Mouse (Mus musculus) limb, embryonic 14.5 days (tissue): Measurements from ENCODE around the gene Tsc1. TPM values are rescaled to one million over a fixed set of nuclear protein-coding genes. Genes with fewer than 3 reads are reported as not detected.

Experiments
- ATAC-seq: fragments of 200-750 bp; cut with Nextera tagmentation; 2 replicates; pipeline ENCODE4 v1.8.0; 2017; ENCODE audit warnings: low read depth, moderate number of reproducible peaks, moderate TSS enrichment; ENCODE audit not compliant: low FRiP score
- DNase-seq: peaks from one replicate; pipeline ENCODE4 v3.0.0-alpha.2; 2015; ENCODE audit warnings: low spot score
- H3K27ac ChIP-seq: fragments of 300-500 bp; sonication (generic); replicated peaks from 2 replicates; pipeline ENCODE4 v1.5.1; 2014; ENCODE audit warnings: low read depth, mild to moderate bottlenecking, low read length, moderate library complexity, mixed read lengths
- H3K27me3 ChIP-seq: fragments of 300-500 bp; sonication (generic); 2 replicates; pipeline ENCODE4 v1.6.1; 2014; ENCODE audit warnings: low read length, mixed read lengths; ENCODE audit not compliant: control insufficient read depth, insufficient read depth
- H3K36me3 ChIP-seq: fragments of 300-500 bp; sonication (generic); 2 replicates; pipeline ENCODE4 v1.6.1; 2014; ENCODE audit warnings: mild to moderate bottlenecking, low read length, moderate library complexity, mixed read lengths; ENCODE audit not compliant: control insufficient read depth, insufficient read depth
- H3K4me1 ChIP-seq: fragments of 300-500 bp; sonication (generic); 2 replicates; pipeline ENCODE4 v1.6.1; 2014; ENCODE audit warnings: antibody characterized with exemption, low read length, mixed read lengths; ENCODE audit not compliant: control insufficient read depth, insufficient read depth
- H3K4me2 ChIP-seq: fragments of 300-500 bp; sonication (generic); replicated peaks from 2 replicates; pipeline ENCODE4 v1.6.1; 2014; ENCODE audit warnings: low read depth, mild to moderate bottlenecking, low read length, moderate library complexity; ENCODE audit not compliant: severe bottlenecking
- H3K4me3 ChIP-seq: fragments of 300-500 bp; sonication (generic); replicated peaks from 2 replicates; pipeline ENCODE4 v1.5.1; 2014; ENCODE audit warnings: low read length
- H3K9ac ChIP-seq: fragments of 300-500 bp; sonication (generic); 2 replicates; pipeline ENCODE4 v1.6.1; 2014; ENCODE audit warnings: mild to moderate bottlenecking, low read depth, low read length, moderate library complexity; ENCODE audit not compliant: severe bottlenecking
- H3K9me3 ChIP-seq: fragments of 300-500 bp; sonication (generic); 2 replicates; pipeline ENCODE4 v1.6.1; 2016; ENCODE audit warnings: low read length; ENCODE audit not compliant: control insufficient read depth
- POLR2A ChIP-seq: fragments of 200-500 bp; IDR thresholded peaks from 2 replicates; pipeline ENCODE4 v1.8.0; 2012; ENCODE audit warnings: inconsistent platforms, mild to moderate bottlenecking, moderate library complexity, borderline replicate concordance; ENCODE audit not compliant: insufficient read depth, insufficient read length; ENCODE audit errors: extremely low read depth
- WGBS: fragments of 180-500 bp; shearing (Covaris S2); extraction: QIAGEN DNeasy Blood & Tissue Kit; methylation state at CpG from one replicate; pipeline ENCODE4 v1.1.7; 2014; 5-methylcytosine and 5-hydroxymethylcytosine counted together
- polyA plus RNA-seq, 2 experiments: library from polyadenylated mRNA; depleted of rRNA in 1 of 2; stranded (reverse) in 1 of 2; unstranded in 1 of 2; fragments of >200 nt; fragmentation: Nextera tagmentation in 1 of 2; extraction: Ambion mirVana in 1 of 2; gene quantifications; 2 replicates each; pipeline versions ENCODE4 v1.2.1 to v1.2.3; 2012 to 2014

The Tsc1 gene
- polyA plus RNA-seq, 2 experiments = 15.7 to 18.5 TPM

- Histone ChIP-seq H3K9me3 (no peaks in the 10 kb centered on the region), H3K9ac (no peak overlapping the region), H3K27me3 (peaks cover 22% of the 10 kb centered on the region; the same call in 1 of the 2 replicates), H3K4me2 (no peak overlapping the region), H3K4me1 (no peaks in the 10 kb centered on the region), H3K36me3 (no peaks in the 10 kb centered on the region), H3K4me3 (no peak overlapping the region), H3K27ac (no peak overlapping the region)
- ATAC-seq = no peak
- no peak for TF ChIP-seq POLR2A
- no peak for DNase-seq
- 15% methylated on average over 2 of the region's 2 CpGs for WGBS
Observed at GRCm38 (mm10) chr2:28621111-28621510, 19.9 kb upstream of the Tsc1 start.

- H3K4me2 ChIP-seq = 0 out of 2 replicates have a peak within 1 kb of the TSS, but pooled peaks have one; percentile 10
- H3K4me3 ChIP-seq = no peak within 1 kb of the TSS
- TF ChIP-seq POLR2A = no peak
Observed at GRCm38 (mm10) chr2:28621664-28622171, 19.3 kb upstream of the Tsc1 start, which contains the start of gene Gfi1b. Gene Gfi1b, minus strand, starts transcription at chr2:28621982.

GRCm38 (mm10) chr2:28622521-28623124, 18.4 kb upstream of the Tsc1 start:
- Histone ChIP-seq H3K27me3 (peaks cover 22% of the 10 kb centered on the region; the same call in 1 of the 2 replicates), H3K4me2 (no peak overlapping the region), H3K9me3 (no peaks in the 10 kb centered on the region), H3K9ac (0 out of 2 replicates have a peak overlapping the region, but pooled peaks have one; percentile 16), H3K4me1 (no peaks in the 10 kb centered on the region), H3K4me3 (no peak overlapping the region), H3K27ac (no peak overlapping the region), H3K36me3 (no peaks in the 10 kb centered on the region)
- ATAC-seq = no peak
- TF ChIP-seq POLR2A = no peak
- WGBS = 23% methylated on average over 10 of the region's 10 CpGs
- no peak for DNase-seq

More at GRCm38 (mm10) chr2:28621664-28622171, 19.3 kb upstream of the Tsc1 start, which contains the start of gene Gfi1b:
- ATAC-seq (no peak), DNase-seq (no peak)
- Histone ChIP-seq H3K36me3 (no peaks in the 10 kb centered on the region), H3K27me3 (peaks cover 22% of the 10 kb centered on the region; the same call in 1 of the 2 replicates), H3K9ac (0 out of 2 replicates have a peak within 1 kb of the TSS, but pooled peaks have one; percentile 16), H3K9me3 (no peaks in the 10 kb centered on the region), H3K4me1 (no peaks in the 10 kb centered on the region), H3K27ac (no peak within 1 kb of the TSS)
- WGBS = 6% methylated on average over 15 of the region's 16 CpGs

GRCm38 (mm10) chr2:28624870-28625269, 16.2 kb upstream of the Tsc1 start:
- no peak overlapping the region for H3K9ac ChIP-seq
- H3K27ac ChIP-seq = no peak overlapping the region
- ATAC-seq = no peak
- peaks cover 9% of the 10 kb centered on the region for H3K4me1 ChIP-seq
- no peaks in the 10 kb centered on the region for H3K9me3 ChIP-seq
- no peak for DNase-seq
- peaks cover 22% of the 10 kb centered on the region; the same call in 1 of the 2 replicates for H3K27me3 ChIP-seq
- 80% methylated on average over 3 of the region's 3 CpGs for WGBS
- no peak overlapping the region for H3K4me3 ChIP-seq
- no peak for TF ChIP-seq POLR2A
- H3K4me2 ChIP-seq = no peak overlapping the region
- H3K36me3 ChIP-seq = no peaks in the 10 kb centered on the region

GRCm38 (mm10) chr2:28626038-28626437, 15.0 kb upstream of the Tsc1 start:
- no peak overlapping the region for H3K9ac ChIP-seq
- ATAC-seq (no peak), DNase-seq (no peak)
- no peaks in the 10 kb centered on the region for H3K9me3 ChIP-seq
- no peak overlapping the region for H3K4me3 ChIP-seq
- 83% methylated on average over 3 of the region's 3 CpGs for WGBS
- TF ChIP-seq POLR2A = no peak
- peaks cover 16% of the 10 kb centered on the region; the same call in 1 of the 2 replicates for H3K27me3 ChIP-seq
- H3K4me2 ChIP-seq = no peak overlapping the region
- no peaks in the 10 kb centered on the region for H3K36me3 ChIP-seq
- peaks cover 13% of the 10 kb centered on the region for H3K4me1 ChIP-seq
- H3K27ac ChIP-seq = no peak overlapping the region
